ENCODE assay signal across 8 mouse cellular contexts in genomic region chr5:142936336-142936719, GRCm38 (mm10). TPM values are rescaled to one million over a fixed set of nuclear protein-coding genes. Genes with fewer than 3 reads are reported as not detected.
DNase-seq lines count a peak whose midpoint lies in the region; ATAC-seq and TF ChIP-seq lines count a peak whose summit lies in the region.

No protein-coding gene starts in this region.

- CTCF ChIA-PET in Patski (lab: Charles Lee), result interaction anchor here (0.6 to 4.2 kb wide), 26 partner anchors 13 to 381 kb away, joined by 3 to 44 read pairs (median 5); partner anchors contain the start of gene Fbxl18

- POLR2A ChIA-PET in Patski (lab: Charles Lee), result interaction anchor here (0.6 to 1.5 kb wide), 3 partner anchors 31 to 130 kb away, joined by 3 to 4 read pairs (median 3); no protein-coding TSS in a partner anchor

- H3K36me3 ChIP-seq in hindbrain, embryonic 13.5 days, result no peaks in the 10 kb centered on the region

- no peaks in the 10 kb centered on the region for H3K9me3 ChIP-seq in hindbrain, embryonic 13.5 days

- ATAC-seq in Patski, result peak; percentile 48
- peak; percentile 50; the same call in 1 of the 2 replicates for ATAC-seq in hindbrain, embryonic 13.5 days (ENCODE audit: low FRiP score)

- no peak overlapping the region for H3K27ac ChIP-seq in hindbrain, embryonic 13.5 days

- H3K4me3 ChIP-seq in hindbrain, embryonic 13.5 days, result no peak overlapping the region

- in situ Hi-C loops in Patski (cut with MboI; ENCODE audit: low pct_unique_long_range_greater_than_20kb), result loop anchor here (5.0 kb wide), 1 partner anchor 101 kb away; no protein-coding TSS in a partner anchor

- no peaks in the 10 kb centered on the region for H3K27me3 ChIP-seq in Patski
- no peaks in the 10 kb centered on the region for H3K27me3 ChIP-seq in hindbrain, embryonic 13.5 days

- TF ChIP-seq CTCF in Patski (IDR thresholded peaks at IDR 0.05), result peak; percentile 99

- no peak overlapping the region for H3K9ac ChIP-seq in hindbrain, embryonic 13.5 days

- WGBS in hindbrain, embryonic 13.5 days, result 5% methylated on average over 17 of the region's 17 CpGs

- no peak for DNase-seq in Patski (ENCODE audit: low read depth, low spot score)
- peak; percentile 89 to 90 for DNase-seq in cerebellum, postnatal 14 days
- peak; percentile 75 to 85 for DNase-seq in frontal cortex, postnatal 25 days (ENCODE audit: low spot score in 2 of 2)
- DNase-seq in layer of hippocampus, postnatal 25 days (ENCODE audit: extremely low spot score in 1 of 2, low spot score in 1 of 2), result peak; percentile 93 to 94
- peak; percentile 86 for DNase-seq in lung, postnatal 14 days
- DNase-seq in retina, adult 2 months (ENCODE audit: low read depth, low spot score), result peak; percentile 48
- peak; percentile 81 to 85 for DNase-seq in thymus, postnatal 36 days

- no peaks in the 10 kb centered on the region; the same call in 1 of the 2 replicates for H3K4me1 ChIP-seq in hindbrain, embryonic 13.5 days (replicated peaks)

- H3K4me2 ChIP-seq in hindbrain, embryonic 13.5 days, result peak overlapping the region; percentile 35

RNA-seq across cellular contexts. Expression of gene Fscn1, which starts 23.8 kb away (rescaled TPM):
- 246 TPM for polyA plus RNA-seq in Patski (2021)
- polyA plus RNA-seq in hindbrain, embryonic 13.5 days (2015; fragmentation: Nextera tagmentation; extraction: Ambion mirVana), result 484 and 516 TPM in 2 replicates
- total RNA-seq in layer of hippocampus, postnatal 25 days (2021), result 100 to 1,000 TPM; 229 to 232 TPM

RNA-seq across cellular contexts. Expression of gene Actb, which starts 29.8 kb away (rescaled TPM):
- polyA plus RNA-seq in Patski (2021), result 2,926 TPM
- polyA plus RNA-seq in hindbrain, embryonic 13.5 days (2015; fragmentation: Nextera tagmentation; extraction: Ambion mirVana), result 17,657 and 17,716 TPM in 2 replicates
- 1,000 to 10,000 TPM; 3,553 to 3,743 TPM for total RNA-seq in layer of hippocampus, postnatal 25 days (2021)

RNA-seq across cellular contexts. Expression of gene Fbxl18, which starts 41.1 kb away (rescaled TPM):
- polyA plus RNA-seq in Patski (2021), result 11.1 TPM
- 36.6 and 36.9 TPM in 2 replicates for polyA plus RNA-seq in hindbrain, embryonic 13.5 days (2015; fragmentation: Nextera tagmentation; extraction: Ambion mirVana)
- total RNA-seq in layer of hippocampus, postnatal 25 days (2021), result 10 to 100 TPM; 37.4 to 40.0 TPM
